Mouse (Mus musculus) limb, embryonic 13.5 days (tissue): ENCODE data around the gene Pnpo. TPM values are rescaled to one million over a fixed set of nuclear protein-coding genes. Genes with fewer than 3 reads are reported as not detected.

ENCODE experiments used
- ATAC-seq: fragments of 200-750 bp; cut with Nextera tagmentation; 2 replicates; pipeline ENCODE4 v1.8.0; 2017; ENCODE audit warnings: low read depth, moderate number of reproducible peaks, moderate TSS enrichment; ENCODE audit not compliant: low FRiP score
- H3K27ac ChIP-seq: fragments of 300-500 bp; sonication (generic); 2 replicates; pipeline ENCODE4 v1.5.1; 2015; ENCODE audit warnings: inconsistent platforms, mild to moderate bottlenecking, moderate library complexity
- H3K27me3 ChIP-seq: fragments of 300-500 bp; sonication (generic); 2 replicates; pipeline ENCODE4 v1.6.1; 2015; ENCODE audit warnings: mild to moderate bottlenecking, inconsistent platforms
- H3K36me3 ChIP-seq: fragments of 300-500 bp; sonication (generic); 2 replicates; pipeline ENCODE4 v1.6.1; 2015; ENCODE audit warnings: inconsistent platforms, mild to moderate bottlenecking, moderate library complexity
- H3K4me1 ChIP-seq: fragments of 300-500 bp; sonication (generic); 2 replicates; pipeline ENCODE4 v1.6.1; 2015; ENCODE audit warnings: inconsistent platforms
- H3K4me2 ChIP-seq: fragments of 300-500 bp; sonication (generic); replicated peaks from 2 replicates; pipeline ENCODE4 v1.6.1; 2015; ENCODE audit warnings: inconsistent platforms, mild to moderate bottlenecking, moderate library complexity
- H3K4me3 ChIP-seq: fragments of 300-500 bp; sonication (generic); 2 replicates; pipeline ENCODE4 v1.5.1; 2015; ENCODE audit warnings: moderate library complexity, mild to moderate bottlenecking, inconsistent platforms
- H3K9ac ChIP-seq: fragments of 300-500 bp; sonication (generic); 2 replicates; pipeline ENCODE4 v1.6.1; 2015; ENCODE audit warnings: mild to moderate bottlenecking, inconsistent platforms
- H3K9me3 ChIP-seq: fragments of 300-500 bp; sonication (generic); 2 replicates; pipeline ENCODE4 v1.6.1; 2016; ENCODE audit warnings: inconsistent platforms
- WGBS: fragments of 180-500 bp; shearing (Covaris S2); methylation state at CpG from one replicate; pipeline ENCODE4 v1.1.7; 2015; 5-methylcytosine and 5-hydroxymethylcytosine counted together
- polyA plus RNA-seq: library from polyadenylated mRNA; unstranded; fragments of >200 nt; fragmentation: Nextera tagmentation; extraction: Ambion mirVana; gene quantifications from 2 replicates; pipeline ENCODE4 v1.2.1, GENCODE M21; 2015

Pnpo gene
- polyA plus RNA-seq, result 21.2 and 25.0 TPM in 2 replicates

DNA sequence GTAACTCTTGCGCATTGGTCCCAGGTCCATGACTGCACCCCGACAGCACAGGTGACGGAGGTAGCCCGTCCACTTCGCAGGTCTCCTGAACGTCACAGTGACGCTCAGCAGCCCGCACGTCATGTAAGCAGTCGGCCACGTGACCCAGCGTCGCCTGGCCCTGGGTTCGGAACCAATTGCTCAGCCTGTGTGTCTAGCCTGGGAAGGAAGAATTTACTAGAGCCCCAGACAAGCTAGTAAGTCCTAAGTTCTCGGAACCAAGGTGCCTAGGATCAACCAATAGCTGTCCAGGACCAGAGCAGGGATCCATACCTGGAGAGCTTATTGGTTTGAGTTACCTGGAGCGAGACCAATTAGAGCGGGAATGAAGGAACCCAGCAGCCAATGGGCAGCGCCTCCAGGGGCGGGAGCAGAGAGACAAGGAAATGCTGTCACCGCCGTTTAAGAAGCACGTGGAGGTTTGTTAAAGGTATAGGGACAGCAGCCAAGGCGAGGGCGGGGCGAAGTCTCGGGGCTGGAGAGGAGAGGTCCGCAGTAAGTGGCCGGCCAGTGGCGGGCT, at the start of gene Pnpo:
Gene Pnpo (minus strand): TSS at position 241 of the 559 bp plus-strand sequence.
- Histone ChIP-seq H3K9me3 (no peaks in the 10 kb centered on the region), H3K27ac (no peak within 1 kb of the TSS), H3K4me1 (peaks cover 15% of the 10 kb centered on the region), H3K36me3 (no peaks in the 10 kb centered on the region), H3K4me3 (peak within 1 kb of the TSS; percentile 56), H3K9ac (peak within 1 kb of the TSS; percentile 69), H3K27me3 (no peaks in the 10 kb centered on the region), H3K4me2 (peak within 1 kb of the TSS; percentile 86)
- WGBS, result under 1% methylated on average over 29 of the region's 29 CpGs
- peak; percentile 98 for ATAC-seq

DNA sequence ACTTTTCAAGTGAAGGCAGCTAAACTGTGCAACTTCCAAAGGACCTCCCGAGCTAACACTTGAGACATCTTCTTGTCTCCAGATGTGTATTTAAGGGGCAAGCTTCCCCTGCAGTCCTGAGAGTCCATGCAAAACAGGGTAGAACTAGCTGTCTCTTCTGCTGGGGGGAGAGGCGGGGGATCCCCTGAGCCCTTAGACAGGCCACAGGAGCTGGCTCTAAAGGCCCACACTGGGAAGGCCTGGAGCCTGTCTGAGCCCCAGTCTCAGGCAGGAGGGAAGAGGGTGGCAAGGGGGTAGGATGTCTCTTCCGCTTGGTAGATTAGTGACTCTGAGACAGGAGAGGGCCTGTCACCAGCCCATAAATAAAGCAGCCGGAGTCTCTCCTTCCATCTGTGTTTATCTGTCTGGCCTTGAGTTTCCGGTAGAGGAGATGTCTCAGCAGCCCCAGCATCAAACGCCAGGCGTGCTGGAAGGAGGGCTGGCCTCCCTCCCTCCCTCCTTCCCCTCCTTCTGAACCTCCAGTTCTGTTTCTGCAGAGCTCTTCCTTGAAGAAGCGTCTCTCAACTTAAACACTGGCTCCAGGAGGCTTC, 49.0 kb upstream of the Pnpo start:
- H3K9me3 ChIP-seq, result no peaks in the 10 kb centered on the region
- H3K9ac ChIP-seq, result 0 out of 2 replicates have a peak overlapping the region, but pooled peaks have one; percentile 4
- WGBS, result 23% methylated on average over 8 of the region's 8 CpGs
- H3K27ac ChIP-seq, result no peak overlapping the region
- peaks cover 54% of the 10 kb centered on the region for H3K27me3 ChIP-seq
- H3K4me2 ChIP-seq, result no peak overlapping the region
- H3K4me1 ChIP-seq, result peaks cover 24% of the 10 kb centered on the region
- H3K36me3 ChIP-seq, result no peaks in the 10 kb centered on the region
- H3K4me3 ChIP-seq, result no peak overlapping the region
- ATAC-seq, result no peak

DNA sequence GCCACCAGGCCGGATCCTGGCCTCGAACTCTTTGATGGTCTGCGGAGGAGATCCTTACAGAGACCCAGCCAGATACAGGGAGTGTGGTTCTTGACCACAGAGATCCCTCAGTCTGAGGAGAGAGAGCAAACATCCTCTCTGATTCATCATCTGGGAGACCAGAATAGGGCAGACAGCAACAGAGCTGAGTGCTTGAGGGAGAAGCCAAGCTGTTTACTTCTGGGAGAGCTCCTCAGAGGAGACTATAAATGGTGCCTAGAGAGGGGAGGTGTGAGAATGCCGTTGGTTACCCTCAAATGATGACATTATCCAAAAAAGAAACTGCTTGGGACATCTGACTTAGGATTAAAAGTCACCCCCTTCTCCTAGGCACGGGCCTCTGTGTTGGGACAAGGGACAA, 47.7 kb upstream of the Pnpo start:
- 71% methylated on average over 5 of the region's 5 CpGs for WGBS
- no peak for ATAC-seq
- Histone ChIP-seq H3K9me3 (no peaks in the 10 kb centered on the region), H3K4me3 (no peak overlapping the region), H3K27ac (no peak overlapping the region), H3K36me3 (no peaks in the 10 kb centered on the region), H3K27me3 (peaks cover 46% of the 10 kb centered on the region), H3K4me2 (no peak overlapping the region), H3K4me1 (peaks cover 28% of the 10 kb centered on the region), H3K9ac (no peak overlapping the region)

DNA sequence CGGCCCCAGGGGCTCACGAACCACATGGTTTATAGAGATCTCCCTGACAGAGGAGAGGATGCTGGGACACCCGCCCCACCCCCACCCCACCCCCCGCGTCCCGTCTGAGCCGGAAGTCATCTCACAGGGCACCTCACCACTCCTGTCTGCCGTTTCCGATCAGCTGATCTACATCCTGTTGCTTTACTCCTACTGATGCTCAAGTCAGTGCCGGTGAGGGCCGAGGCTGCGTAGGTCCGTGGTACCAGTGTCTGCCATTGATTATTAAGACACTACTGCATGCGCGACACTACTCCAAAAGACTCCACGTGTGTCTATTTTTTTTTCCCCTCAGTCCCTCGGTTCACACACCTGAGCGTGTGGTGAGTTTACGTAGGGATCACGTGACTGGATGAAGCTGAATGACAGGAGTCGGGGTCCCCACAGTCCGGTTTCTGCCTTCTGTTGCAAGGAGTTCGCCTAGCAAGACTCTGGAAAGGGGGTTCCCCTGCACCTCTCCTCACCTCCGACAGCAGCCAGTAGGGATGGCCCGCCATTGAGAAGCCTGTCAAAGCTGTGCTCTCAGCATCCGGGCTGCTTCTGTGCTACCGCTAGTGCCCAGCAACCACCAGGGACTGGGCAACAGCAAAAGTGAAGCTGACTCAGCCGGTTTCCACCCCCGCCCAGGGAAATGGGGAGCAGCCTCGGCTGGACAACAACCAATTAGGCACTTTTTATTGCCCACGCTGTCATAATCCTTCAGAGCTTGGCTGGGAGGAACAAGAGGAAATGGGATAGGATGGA, 44.3 kb upstream of the Pnpo start:
- Histone ChIP-seq H3K4me3 (peak overlapping the region; percentile 33), H3K9me3 (no peaks in the 10 kb centered on the region), H3K4me2 (peak overlapping the region; percentile 66), H3K27ac (no peak overlapping the region), H3K36me3 (no peaks in the 10 kb centered on the region), H3K4me1 (peaks cover 45% of the 10 kb centered on the region), H3K9ac (0 out of 2 replicates have a peak overlapping the region, but pooled peaks have one; percentile 35), H3K27me3 (peaks cover 40% of the 10 kb centered on the region)
- WGBS, result 4% methylated on average over 30 of the region's 31 CpGs
- no peak for ATAC-seq

GRCm38 (mm10) chr11:96986463-96986862, 42.7 kb upstream of the Pnpo start:
- Histone ChIP-seq H3K4me3 (no peak overlapping the region), H3K9me3 (no peaks in the 10 kb centered on the region), H3K27ac (no peak overlapping the region), H3K9ac (peak overlapping the region; percentile 19; the same call in 1 of the 2 replicates), H3K4me1 (peaks cover 43% of the 10 kb centered on the region), H3K4me2 (peak overlapping the region; percentile 47), H3K36me3 (no peaks in the 10 kb centered on the region), H3K27me3 (peaks cover 29% of the 10 kb centered on the region)
- peak; percentile 70 for ATAC-seq
- WGBS, result 6% methylated on average over 3 of the region's 3 CpGs

- Histone ChIP-seq H3K9ac (no peak overlapping the region), H3K4me1 (peaks cover 43% of the 10 kb centered on the region), H3K4me3 (no peak overlapping the region), H3K36me3 (no peaks in the 10 kb centered on the region), H3K4me2 (no peak overlapping the region), H3K27ac (no peak overlapping the region), H3K27me3 (peaks cover 33% of the 10 kb centered on the region), H3K9me3 (no peaks in the 10 kb centered on the region)
- ATAC-seq, result no peak
- WGBS, result 2% methylated on average over 4 of the region's 4 CpGs
Observed at GRCm38 (mm10) chr11:96984903-96985302, 41.1 kb upstream of the Pnpo start.

DNA sequence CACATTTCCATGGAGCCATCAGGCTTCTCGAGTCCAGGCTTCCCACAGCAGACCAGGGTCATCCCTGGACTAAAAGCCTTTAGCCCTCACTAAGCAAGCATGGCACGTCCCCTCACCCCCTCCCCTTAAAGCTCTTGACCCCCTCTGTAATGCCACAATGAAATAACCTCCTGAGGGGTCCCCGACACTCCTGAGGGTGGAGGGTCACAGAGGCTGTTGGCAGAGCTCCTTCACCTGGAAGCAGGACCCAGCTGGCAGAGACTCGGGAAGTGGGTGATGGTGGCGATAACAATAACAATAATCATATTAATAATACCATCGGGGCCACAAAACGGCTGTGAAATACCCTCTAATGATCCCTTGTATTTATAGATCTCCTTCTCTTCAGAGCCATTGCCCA, 39.1 kb upstream of the Pnpo start, which contains the start of gene Sp2:
Gene Sp2 (minus strand): TSS at position 101 of the 400 bp plus-strand sequence.
- H3K27ac ChIP-seq, result no peak within 1 kb of the TSS
- H3K9ac ChIP-seq, result 0 out of 2 replicates have a peak within 1 kb of the TSS, but pooled peaks have one; percentile 1
- no peak within 1 kb of the TSS for H3K4me3 ChIP-seq
- peaks cover 45% of the 10 kb centered on the region for H3K4me1 ChIP-seq
- WGBS, result 58% methylated on average over 7 of the region's 7 CpGs
- ATAC-seq, result no peak
- H3K36me3 ChIP-seq, result no peaks in the 10 kb centered on the region
- H3K4me2 ChIP-seq, result peak within 1 kb of the TSS; percentile 29; the same call in 1 of the 2 replicates
- H3K27me3 ChIP-seq, result peaks cover 21% of the 10 kb centered on the region
- H3K9me3 ChIP-seq, result no peaks in the 10 kb centered on the region

DNA sequence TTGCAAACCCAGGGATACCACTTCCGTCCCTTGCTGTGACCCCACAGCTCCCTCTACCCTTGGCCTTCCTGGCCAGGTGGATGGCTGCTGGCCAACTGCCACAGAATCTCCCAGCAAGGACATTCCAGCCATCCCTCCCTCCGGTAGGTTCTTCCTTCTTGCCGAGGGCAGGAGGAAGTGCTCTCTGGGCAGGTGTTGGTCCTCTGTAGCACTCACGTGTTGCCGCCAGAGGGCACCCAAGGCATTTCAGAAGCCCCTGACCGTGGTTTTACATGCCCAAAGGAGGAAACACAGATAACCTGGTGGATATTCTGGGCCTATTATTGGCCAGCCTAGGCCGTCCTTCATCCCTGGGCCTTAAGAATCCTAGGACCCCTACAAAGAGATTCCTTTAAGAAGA, 38.6 kb upstream of the Pnpo start:
- H3K4me2 ChIP-seq, result peak overlapping the region; percentile 29; the same call in 1 of the 2 replicates

GRCm38 (mm10) chr11:96981461-96981860, 37.7 kb upstream of the Pnpo start:
- Histone ChIP-seq H3K4me3 (no peak overlapping the region), H3K4me2 (no peak overlapping the region), H3K4me1 (peaks cover 33% of the 10 kb centered on the region), H3K9ac (0 out of 2 replicates have a peak overlapping the region, but pooled peaks have one; percentile 1), H3K36me3 (no peaks in the 10 kb centered on the region), H3K9me3 (no peaks in the 10 kb centered on the region), H3K27me3 (peaks cover 21% of the 10 kb centered on the region; the same call in 1 of the 2 replicates), H3K27ac (no peak overlapping the region)
- no peak for ATAC-seq
- WGBS, result 78% methylated on average over 15 of the region's 15 CpGs

More for the DNA sequence above, 38.6 kb upstream of the Pnpo start:
- Histone ChIP-seq H3K27me3 (peaks cover 21% of the 10 kb centered on the region), H3K9ac (no peak overlapping the region), H3K36me3 (no peaks in the 10 kb centered on the region), H3K27ac (no peak overlapping the region), H3K4me3 (no peak overlapping the region), H3K9me3 (no peaks in the 10 kb centered on the region), H3K4me1 (peaks cover 40% of the 10 kb centered on the region)
- under 1% methylated on average over 7 of the region's 7 CpGs for WGBS
- no peak for ATAC-seq

DNA sequence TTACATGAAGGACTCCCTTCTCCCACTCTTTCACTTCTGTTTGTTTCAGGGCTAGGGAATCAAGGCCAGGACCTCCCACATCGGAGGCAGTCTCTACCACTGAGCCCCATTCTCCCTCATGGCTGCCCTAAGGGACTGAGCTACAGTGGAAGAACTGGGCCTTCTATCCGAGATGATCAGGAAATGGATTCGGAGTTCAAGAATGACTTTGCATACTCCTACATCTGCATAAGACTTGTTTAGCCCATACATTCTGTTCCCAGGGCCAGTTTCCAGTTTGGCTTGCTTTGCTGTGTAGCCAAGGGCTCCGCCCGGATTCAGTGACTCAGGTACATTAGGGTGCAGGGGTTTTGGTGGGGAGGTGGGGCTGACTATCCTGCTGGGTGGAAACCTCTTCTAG, 36.2 kb upstream of the Pnpo start:
- 77% methylated on average over 5 of the region's 5 CpGs for WGBS
- ATAC-seq, result no peak
- Histone ChIP-seq H3K9ac (no peak overlapping the region), H3K27ac (no peak overlapping the region), H3K4me3 (no peak overlapping the region), H3K4me1 (peaks cover 32% of the 10 kb centered on the region), H3K9me3 (no peaks in the 10 kb centered on the region), H3K36me3 (no peaks in the 10 kb centered on the region), H3K4me2 (no peak overlapping the region), H3K27me3 (peaks cover 15% of the 10 kb centered on the region; the same call in 1 of the 2 replicates)

DNA sequence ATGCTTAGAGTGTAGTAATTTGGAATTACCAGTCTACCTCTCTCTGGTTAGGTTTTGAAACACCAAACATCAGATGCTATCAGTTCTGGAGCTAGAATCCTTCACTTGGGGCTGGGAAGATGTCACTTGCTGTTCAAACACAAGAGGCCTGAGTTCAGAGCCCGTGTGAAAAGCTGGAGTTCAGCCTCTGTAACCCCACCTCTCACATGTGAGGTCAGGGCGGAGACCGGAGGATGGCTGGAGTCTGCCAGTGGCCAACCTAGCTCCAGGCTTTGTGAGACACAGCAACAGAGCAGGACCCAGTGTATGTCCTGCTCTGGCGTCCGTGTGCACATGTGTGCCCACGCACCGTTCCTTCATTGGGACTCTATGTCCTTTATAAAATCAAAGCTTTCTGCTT, 35.5 kb upstream of the Pnpo start:
- Histone ChIP-seq H3K4me3 (no peak overlapping the region), H3K9ac (no peak overlapping the region), H3K27ac (no peak overlapping the region), H3K4me2 (no peak overlapping the region), H3K36me3 (no peaks in the 10 kb centered on the region), H3K27me3 (0 out of 2 replicates have a peak, but pooled peaks cover 9% of the 10 kb centered on the region), H3K9me3 (no peaks in the 10 kb centered on the region), H3K4me1 (peaks cover 27% of the 10 kb centered on the region)
- ATAC-seq, result no peak
- 81% methylated on average over 7 of the region's 7 CpGs for WGBS
